Mouse (Mus musculus) CH12.LX (cell line): Measurements from ENCODE around the gene Gm49333.
"Not testable (repeated sequence)": the region's sequence is repeated elsewhere in the genome, so short reads cannot be mapped to it uniquely, and the experiment has no call there.

Experiments used
- CHD1 ChIP-seq: IDR thresholded peaks from 2 replicates; pipeline ENCODE4 v1.6.1; 2012; ENCODE audit warnings: low read depth, low read length, improper control_type of control experiment, inconsistent platforms
- CTCF ChIP-seq, 2 experiments: IDR thresholded peaks in 1 of 2; conservative IDR thresholded peaks in 1 of 2; 2 replicates each; pipeline ENCODE4 v1.5.1; 2011 to 2012; ENCODE audit warnings: low read depth in 2 of 2, low read length in 2 of 2, improper control_type of control experiment in 1 of 2, inconsistent platforms in 1 of 2, mild to moderate bottlenecking in 1 of 2, moderate library complexity in 1 of 2
- EP300 ChIP-seq: IDR thresholded peaks from 2 replicates; pipeline ENCODE4 v1.6.1; 2011; ENCODE audit warnings: low read length, improper control_type of control experiment
- POLR2A ChIP-seq: IDR thresholded peaks from 2 replicates; pipeline ENCODE4 v1.6.1; 2011; ENCODE audit warnings: low read depth, mild to moderate bottlenecking, improper control_type of control experiment, low read length
- TCF12 ChIP-seq: IDR thresholded peaks from 2 replicates; pipeline ENCODE4 v1.6.1; 2014; ENCODE audit warnings: low read depth, mild to moderate bottlenecking, inconsistent platforms, low read length, improper control_type of control experiment

- not testable (repeated sequence) for TF ChIP-seq CTCF (conservative IDR thresholded peaks at IDR 0.05 in 1 of 2, IDR thresholded peaks at IDR 0.05 in 1 of 2; ENCODE audit: low read depth in 2 of 2, low read length in 2 of 2); TCF12; EP300; CHD1; POLR2A
These were observed 56.6 kb downstream of the Gm49333 start, which contains the start of gene Eif4g1 for GRCm38 (mm10) chr16:20668013-20668412.
